Mouse (Mus musculus) testis, postnatal 10 days (tissue): ENCODE results near the gene Nat9.
A peak's percentile ranks its signal among the peaks of the same experiment; 100 is the strongest.

Experiments used
- DNase-seq: peaks from one replicate; pipeline ENCODE4 v3.0.0; 2021; ENCODE audit warnings: low spot score

Gene Nat9

GRCm38 (mm10) chr11:115215123-115215522, 27.5 kb upstream of the Nat9 start:
- no peak for DNase-seq

DNA sequence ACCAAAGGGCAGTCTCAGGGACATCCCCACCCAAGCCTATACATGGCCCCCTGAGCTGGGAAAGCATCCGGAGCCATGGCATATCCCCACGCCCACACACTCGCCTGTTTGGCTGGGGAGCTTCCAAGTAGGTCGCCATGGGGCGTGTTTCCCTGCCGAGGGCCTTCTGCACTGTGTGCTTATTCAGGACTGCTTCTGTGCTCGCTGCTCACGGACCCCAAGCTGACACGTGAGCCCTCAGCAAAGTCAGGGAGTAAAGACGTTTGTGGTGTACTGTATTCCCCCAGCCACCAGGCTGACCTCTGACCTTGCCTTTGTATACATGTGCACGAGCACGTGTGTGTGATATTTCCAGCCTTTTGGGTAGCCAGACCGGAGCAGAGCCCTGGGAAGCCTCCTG, 24.5 kb upstream of the Nat9 start:
- DNase-seq = no peak

DNA sequence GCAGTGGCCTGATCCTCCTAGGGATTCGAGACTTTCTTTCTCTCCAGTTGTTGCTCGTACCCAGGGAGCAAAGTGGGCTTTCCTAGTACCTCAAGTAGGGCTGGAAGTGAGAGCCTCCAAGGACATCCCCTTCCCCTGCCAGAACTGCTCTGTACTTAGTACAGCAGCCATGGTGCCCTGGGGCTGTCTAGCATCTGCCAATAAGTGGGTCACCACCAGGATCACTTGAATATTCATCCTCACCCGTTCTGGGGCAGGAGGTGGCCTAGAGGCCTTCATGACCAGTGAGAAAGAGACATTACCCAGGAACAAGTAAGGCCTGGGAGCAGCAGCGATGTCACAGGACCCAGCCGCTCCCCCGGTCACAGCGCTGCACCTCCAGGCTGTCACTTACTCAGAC, 22.3 kb upstream of the Nat9 start:
- DNase-seq = no peak

DNA sequence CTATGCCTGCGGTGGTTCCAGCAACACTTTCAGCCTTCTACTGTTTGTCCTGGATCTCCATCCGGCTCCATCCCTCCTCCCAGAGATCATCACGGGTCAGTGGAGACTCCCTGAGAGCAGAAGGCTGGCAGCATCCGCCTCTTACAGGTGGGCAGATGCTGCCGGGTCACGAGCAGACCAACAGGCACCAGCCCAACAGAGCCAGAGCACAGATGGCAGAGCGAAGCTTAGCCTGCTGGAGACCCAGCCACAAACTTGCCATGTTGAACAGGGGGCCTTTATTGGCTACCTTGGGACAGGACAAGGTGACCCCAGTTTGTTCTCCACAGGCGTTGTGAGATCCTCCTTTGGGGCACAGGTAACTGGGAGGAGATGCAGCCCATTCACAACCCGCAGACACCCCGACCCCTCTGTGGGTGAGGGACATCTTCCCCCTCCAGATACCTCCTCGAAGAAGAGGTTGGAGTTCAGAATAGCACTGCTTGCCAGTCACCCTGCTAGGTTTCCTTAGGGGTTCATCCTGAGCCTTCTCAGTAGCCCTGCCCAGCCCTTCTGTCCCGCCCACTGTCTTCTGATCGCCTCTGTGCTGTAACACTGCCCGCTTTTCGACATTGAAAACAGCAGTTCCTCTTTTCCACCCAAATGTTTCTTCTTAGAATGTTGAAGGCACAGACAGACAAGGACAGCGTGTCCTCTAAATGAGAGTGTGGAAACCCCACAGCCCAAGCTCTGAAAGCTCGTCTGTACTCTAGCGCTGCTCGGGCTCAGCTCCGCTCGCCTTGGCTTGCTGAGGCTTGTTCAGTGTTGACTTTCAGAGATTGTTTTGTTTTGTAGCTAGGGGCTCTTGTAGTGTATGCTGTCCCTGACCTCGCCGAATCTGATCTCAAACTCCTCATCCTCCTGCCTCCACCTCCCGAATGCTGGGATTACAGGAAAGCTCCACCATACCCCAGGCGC, 21.4 kb upstream of the Nat9 start:
- DNase-seq = no peak

DNA sequence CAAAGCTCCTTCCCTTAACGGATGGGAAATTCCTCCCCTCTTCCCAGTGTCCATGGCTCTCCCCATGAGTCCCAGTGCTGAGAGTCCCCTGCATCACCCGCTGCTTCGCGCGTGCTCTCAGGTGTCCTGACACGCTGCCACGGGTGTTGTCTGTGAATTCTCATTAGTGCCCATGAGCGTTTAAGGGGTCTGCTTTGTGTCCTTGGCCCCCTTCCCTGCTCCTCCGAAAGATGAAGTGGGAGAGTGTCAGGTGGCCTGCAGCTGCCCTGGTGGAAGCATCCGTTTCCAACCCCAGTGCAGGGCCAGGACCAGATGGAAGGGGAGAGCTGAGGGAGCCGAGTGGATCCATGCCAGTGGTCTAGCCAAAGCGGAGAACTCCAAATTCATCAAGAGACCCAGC, 20.5 kb upstream of the Nat9 start:
- no peak for DNase-seq

DNA sequence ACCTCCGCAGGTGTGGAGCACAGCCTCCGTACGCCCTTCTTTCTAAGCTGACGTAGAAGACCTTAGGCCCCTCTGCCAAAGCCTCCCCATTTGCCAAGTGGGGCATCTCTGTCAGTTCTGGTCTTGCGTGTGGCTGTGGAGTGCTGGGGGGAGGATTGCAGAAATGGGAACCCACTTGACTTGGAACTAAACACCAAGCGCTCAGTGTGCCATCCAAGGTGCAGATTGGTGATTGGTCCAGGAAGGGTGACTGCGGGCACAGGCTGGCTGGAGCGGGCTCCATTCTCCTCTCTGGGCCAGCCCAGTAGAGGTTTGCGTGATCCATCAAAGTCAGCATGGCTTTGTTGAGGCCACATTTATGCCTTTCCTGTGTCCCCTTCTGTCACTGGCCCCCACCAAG, 15.1 kb upstream of the Nat9 start:
- no peak for DNase-seq

DNA sequence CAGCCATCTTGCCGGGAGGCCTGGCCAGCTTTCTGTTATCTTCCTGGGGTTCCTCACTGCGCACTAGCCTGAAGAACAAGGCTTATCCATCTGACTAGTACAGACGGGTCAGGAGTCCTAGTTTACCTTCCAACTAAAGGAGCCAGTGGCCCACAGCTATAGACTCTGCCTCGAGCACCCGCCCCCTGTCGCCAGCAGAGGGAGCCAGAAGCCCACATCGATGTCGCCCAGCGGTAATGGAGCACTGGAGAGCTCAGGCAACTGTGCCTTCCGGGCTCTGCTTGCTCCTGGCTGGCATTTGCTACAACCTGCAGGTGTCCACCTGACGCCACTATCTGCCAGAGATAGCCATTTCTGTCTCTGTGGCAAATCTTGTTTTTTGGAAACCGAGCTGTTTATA, 14.7 kb upstream of the Nat9 start:
- DNase-seq = peak; percentile 90

GRCm38 (mm10) chr11:115200520-115200919, 12.9 kb upstream of the Nat9 start:
- no peak for DNase-seq

GRCm38 (mm10) chr11:115198932-115199384, 11.3 kb upstream of the Nat9 start:
- no peak for DNase-seq

- DNase-seq = no peak
Measured at GRCm38 (mm10) chr11:115197558-115197957, 9.9 kb upstream of the Nat9 start.

GRCm38 (mm10) chr11:115195933-115196332, 8.3 kb upstream of the Nat9 start:
- no peak for DNase-seq

- no peak for DNase-seq
Measured at GRCm38 (mm10) chr11:115194693-115195092, 7.0 kb upstream of the Nat9 start.

- peak; percentile 65 for DNase-seq
Measured at GRCm38 (mm10) chr11:115192180-115192579, 4.5 kb upstream of the Nat9 start.

- no peak for DNase-seq
Measured at GRCm38 (mm10) chr11:115189304-115189703, 1.6 kb upstream of the Nat9 start.

DNA sequence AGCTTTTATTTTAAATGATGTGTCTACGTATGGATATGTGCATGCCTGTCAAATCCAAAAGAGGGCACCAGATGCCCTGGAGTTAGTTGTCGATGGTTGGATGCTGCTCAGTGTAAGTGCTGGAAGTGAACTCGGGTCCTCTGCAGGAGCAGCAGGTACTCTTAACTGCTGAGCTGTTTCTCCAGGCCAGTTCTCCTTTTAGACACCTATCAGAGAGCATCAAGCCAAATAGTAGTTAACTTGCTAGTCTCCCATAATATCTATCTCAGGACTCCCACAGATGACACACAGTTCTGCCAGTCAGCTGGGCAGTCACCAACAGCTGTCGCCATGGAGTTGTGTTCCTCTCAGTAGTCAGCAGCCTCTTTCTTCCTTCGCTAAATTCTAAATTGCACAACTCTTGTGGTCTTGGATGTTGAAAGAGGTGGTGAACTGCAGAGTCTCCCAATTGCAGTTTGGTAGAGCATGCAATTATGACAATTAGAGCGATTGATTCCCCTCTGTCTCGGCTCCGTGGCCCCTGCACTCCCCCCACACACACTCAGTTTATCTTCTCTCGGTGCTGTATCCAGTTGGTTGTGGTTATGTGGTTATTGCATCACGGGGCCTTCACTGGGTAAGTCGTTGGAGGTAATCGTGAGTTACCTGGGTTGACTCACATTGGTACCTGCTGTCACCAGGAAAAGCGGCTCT, 1.0 kb upstream of the Nat9 start:
- no peak for DNase-seq

DNA sequence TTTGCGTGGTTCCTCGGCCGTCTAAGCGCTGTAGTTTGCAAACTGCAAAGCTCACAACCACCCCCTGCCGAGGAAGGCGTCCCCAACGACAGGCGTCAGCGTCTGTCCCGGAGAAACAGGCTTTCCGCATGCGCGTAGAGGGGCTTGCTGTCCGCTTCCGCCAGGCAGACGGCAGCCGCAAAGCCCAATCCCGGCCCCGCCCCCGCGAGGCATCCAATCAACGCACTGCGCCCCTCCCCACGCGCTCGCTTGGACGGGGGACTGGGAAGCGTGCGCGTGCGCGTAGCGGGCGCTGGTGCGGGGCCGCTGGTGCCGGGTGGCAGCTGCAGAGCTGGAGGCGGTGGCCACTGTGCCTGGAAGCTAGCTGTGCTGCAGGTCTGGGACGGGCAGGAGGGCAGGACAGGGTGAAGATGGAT, 427 bp downstream of the Nat9 start, which contains the start of gene Tmem104:
Gene Tmem104, plus strand, starts transcription at position 264 of the 416 bp plus-strand sequence.
- peak; percentile 100 for DNase-seq

GRCm38 (mm10) chr11:115184973-115185372, 2.7 kb downstream of the Nat9 start:
- DNase-seq = no peak

DNA sequence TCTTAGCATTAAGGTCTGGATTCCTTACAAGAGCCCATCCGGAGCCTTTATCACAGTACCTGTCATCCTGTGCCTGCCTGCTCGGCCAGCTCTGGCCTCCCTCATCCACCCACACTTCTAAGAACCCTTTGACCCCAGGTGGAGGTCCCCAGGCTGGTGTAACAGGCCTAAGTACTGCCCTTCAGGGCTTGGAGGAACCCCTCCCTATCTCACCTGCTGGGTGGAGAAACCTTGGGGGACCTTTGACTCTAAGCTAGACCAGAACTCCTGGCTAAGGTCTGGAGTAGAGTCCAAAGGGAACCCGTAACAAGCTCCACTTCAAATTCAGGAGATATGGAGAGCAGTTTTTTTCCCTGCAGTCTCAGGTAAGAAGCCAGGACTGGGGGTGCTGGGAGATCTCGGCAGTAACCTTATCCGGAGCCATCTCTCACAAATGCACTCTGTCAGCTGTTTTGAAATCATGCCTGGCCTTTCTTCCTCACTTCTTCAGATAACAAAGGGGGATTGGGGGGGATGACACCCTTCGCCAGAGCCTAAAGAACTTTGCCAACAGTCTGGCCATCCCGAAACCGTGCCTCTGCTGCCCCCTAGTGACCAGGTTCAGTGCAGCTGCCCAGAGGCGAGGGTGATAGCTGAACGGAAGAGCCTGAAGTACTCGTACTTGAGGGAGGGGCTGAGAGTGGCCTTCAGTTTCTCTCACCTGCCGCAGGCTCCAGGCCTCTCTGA, 5.6 kb downstream of the Nat9 start:
- peak; percentile 92 for DNase-seq

DNA sequence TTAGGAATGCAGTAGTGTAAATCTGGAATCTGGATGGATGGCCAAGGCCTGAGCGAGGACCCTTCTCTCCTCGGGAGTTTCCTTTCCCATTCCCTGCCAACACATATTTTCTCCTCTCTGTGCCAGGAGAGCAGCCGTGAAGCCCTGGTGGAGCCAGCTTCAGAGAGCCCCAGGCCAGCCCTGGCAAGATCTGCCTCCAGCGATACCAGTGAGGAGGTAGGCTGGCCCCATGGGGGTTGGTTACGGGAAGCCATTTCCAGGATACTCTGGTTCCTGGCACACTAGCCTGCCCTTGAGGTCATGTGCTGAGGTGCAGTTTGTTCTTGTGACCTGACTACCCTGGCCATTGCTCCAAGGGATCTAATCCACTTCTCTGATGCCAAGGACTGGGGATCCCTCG, 7.8 kb downstream of the Nat9 start:
- DNase-seq = no peak

- no peak for DNase-seq
Measured at GRCm38 (mm10) chr11:115179191-115179590, 8.5 kb downstream of the Nat9 start.

DNA sequence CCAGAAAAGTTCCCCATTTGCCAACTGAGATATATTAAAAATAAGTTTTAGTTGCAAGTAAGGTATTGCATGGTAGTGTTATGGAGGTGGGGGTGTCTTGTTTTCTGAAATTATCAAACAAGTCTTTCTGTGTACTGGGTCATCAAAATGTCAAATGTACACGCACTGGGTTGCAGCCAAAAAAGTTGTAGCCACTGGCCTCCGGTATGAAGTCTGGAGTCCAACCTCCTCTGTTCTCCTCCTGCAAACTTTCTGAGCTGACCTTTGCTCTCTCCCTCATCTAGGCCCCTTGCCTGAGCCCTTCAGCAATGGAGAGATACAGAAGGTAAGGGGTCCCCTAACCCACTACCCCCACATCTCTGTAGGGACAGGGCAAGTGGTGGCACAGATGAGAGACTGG, 8.9 kb downstream of the Nat9 start:
- DNase-seq = no peak

DNA sequence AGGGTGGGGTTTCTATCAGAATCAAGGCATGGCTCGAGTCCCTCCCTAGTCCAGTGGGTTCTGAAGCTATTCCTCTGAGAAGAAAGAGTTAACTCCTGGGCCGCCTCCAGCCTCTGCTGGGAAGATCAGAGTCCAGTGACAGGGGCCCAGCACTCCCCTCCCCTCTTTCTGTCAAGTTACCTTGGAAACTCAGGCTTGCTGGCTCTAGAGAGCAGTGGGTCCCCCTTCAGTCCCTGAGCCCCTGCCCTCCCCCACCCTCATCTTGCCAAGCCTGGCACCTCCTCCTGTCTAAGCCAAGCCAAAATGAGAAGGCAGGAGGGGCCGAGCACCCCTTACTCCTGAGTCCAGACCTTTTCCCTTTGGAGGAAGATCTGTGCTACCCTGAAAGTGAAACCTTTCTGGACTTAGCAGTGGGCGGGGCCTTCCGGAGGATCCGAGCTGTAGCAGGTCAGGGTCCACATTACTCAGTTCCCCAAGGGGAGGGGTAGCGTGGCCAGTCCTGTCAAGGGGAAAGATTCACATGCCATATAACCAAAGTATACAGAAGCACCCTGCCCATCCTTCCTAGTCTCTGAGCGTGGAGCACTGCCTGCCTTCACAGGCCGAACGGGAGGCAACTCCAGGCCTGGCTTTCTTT, 10.0 kb downstream of the Nat9 start:
- DNase-seq = no peak
